Mouse (Mus musculus): ENCODE results near the gene Gnptab.

Gnptab gene

GRCm38 (mm10) chr10:88379013-88379885 is at the start of gene Gnptab, which contains the start of gene Dram1:
Gene Gnptab (plus strand): TSS chr10:88379132.
Gene Dram1 (minus strand): TSS chr10:88379080.
- TF ChIP-seq GATA4 (IDR thresholded peaks at IDR 0.05; ENCODE audit: insufficient replicate concordance, low read length), result no peak

- no peak for TF ChIP-seq GATA4 (IDR thresholded peaks at IDR 0.05; ENCODE audit: insufficient replicate concordance, low read length)
Observed at GRCm38 (mm10) chr10:88330695-88331094, 48.2 kb upstream of the Gnptab start.

- no peak for TF ChIP-seq GATA4 (IDR thresholded peaks at IDR 0.05; ENCODE audit: insufficient replicate concordance, low read length)
Observed at GRCm38 (mm10) chr10:88340660-88341059, 38.3 kb upstream of the Gnptab start.

- TF ChIP-seq GATA4 (IDR thresholded peaks at IDR 0.05; ENCODE audit: insufficient replicate concordance, low read length), result no peak
Observed at GRCm38 (mm10) chr10:88341368-88341767, 37.6 kb upstream of the Gnptab start.

GRCm38 (mm10) chr10:88345899-88346401 is 33.0 kb upstream of the Gnptab start:
- TF ChIP-seq GATA4 (IDR thresholded peaks at IDR 0.05; ENCODE audit: insufficient replicate concordance, low read length), result no peak

- no peak for TF ChIP-seq GATA4 (IDR thresholded peaks at IDR 0.05; ENCODE audit: insufficient replicate concordance, low read length)
Observed at GRCm38 (mm10) chr10:88346454-88347245, 32.3 kb upstream of the Gnptab start.

- TF ChIP-seq GATA4 (IDR thresholded peaks at IDR 0.05; ENCODE audit: insufficient replicate concordance, low read length), result no peak
Observed at GRCm38 (mm10) chr10:88349800-88350199, 29.1 kb upstream of the Gnptab start.

GRCm38 (mm10) chr10:88350687-88351086 is 28.2 kb upstream of the Gnptab start:
- TF ChIP-seq GATA4 (IDR thresholded peaks at IDR 0.05; ENCODE audit: insufficient replicate concordance, low read length), result no peak

GRCm38 (mm10) chr10:88351411-88352103 is 27.4 kb upstream of the Gnptab start:
- TF ChIP-seq GATA4 (IDR thresholded peaks at IDR 0.05; ENCODE audit: insufficient replicate concordance, low read length), result no peak

GRCm38 (mm10) chr10:88352549-88352948 is 26.4 kb upstream of the Gnptab start:
- no peak for TF ChIP-seq GATA4 (IDR thresholded peaks at IDR 0.05; ENCODE audit: insufficient replicate concordance, low read length)

- TF ChIP-seq GATA4 (IDR thresholded peaks at IDR 0.05; ENCODE audit: insufficient replicate concordance, low read length), result no peak
Observed at GRCm38 (mm10) chr10:88354599-88354998, 24.3 kb upstream of the Gnptab start.

GRCm38 (mm10) chr10:88356114-88356982 is 22.6 kb upstream of the Gnptab start:
- no peak for TF ChIP-seq GATA4 (IDR thresholded peaks at IDR 0.05; ENCODE audit: insufficient replicate concordance, low read length)

GRCm38 (mm10) chr10:88356983-88357559 is 21.9 kb upstream of the Gnptab start:
- TF ChIP-seq GATA4 (IDR thresholded peaks at IDR 0.05; ENCODE audit: insufficient replicate concordance, low read length), result no peak

GRCm38 (mm10) chr10:88362218-88362617 is 16.7 kb upstream of the Gnptab start:
- TF ChIP-seq GATA4 (IDR thresholded peaks at IDR 0.05; ENCODE audit: insufficient replicate concordance, low read length), result no peak

All from liver, adult (tissue).